Mouse (Mus musculus): ENCODE results near the gene Jmjd1c. TPM values are rescaled to one million over a fixed set of nuclear protein-coding genes. Genes with fewer than 3 reads are reported as not detected.

Gene Jmjd1c
- polyA plus RNA-seq, 1 experiment = 22.7 TPM

DNA sequence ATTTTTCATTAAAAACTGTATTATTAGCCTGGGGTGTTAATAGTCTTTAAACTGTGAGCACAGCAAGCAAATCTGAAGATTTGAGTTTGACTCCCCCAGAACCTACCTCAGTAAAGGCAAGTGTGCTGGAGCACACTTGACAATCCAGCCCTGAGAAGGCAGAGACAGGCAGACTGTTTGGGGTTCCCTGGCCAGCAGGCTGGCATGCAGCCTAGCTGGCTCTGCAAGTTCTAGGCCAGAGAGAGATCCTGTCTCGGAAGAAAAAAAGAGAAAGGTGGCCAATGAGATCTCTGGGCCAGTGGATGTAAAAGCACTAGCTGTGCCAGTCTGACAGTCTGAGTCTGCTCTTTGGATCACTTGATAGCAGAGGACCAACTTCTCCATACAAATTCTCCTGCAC lies 33.6 kb downstream of the Jmjd1c start:
- TF ChIP-seq POLR2A (IDR thresholded peaks at IDR 0.05; ENCODE audit: low read depth, low read length) (no peak), CTCF (IDR thresholded peaks at IDR 0.05; ENCODE audit: extremely low read depth, insufficient read length, insufficient replicate concordance, low read depth, low read length) (no peak)
- Histone ChIP-seq H3K27me3 (ENCODE audit: control insufficient read depth, insufficient read depth, low read length) (no peaks in the 10 kb centered on the region), H3K4me3 (ENCODE audit: low read depth, low read length) (no peak overlapping the region), H3K4me1 (ENCODE audit: control insufficient read depth, insufficient read depth, insufficient read length, low read length) (no peaks in the 10 kb centered on the region), H3K27ac (ENCODE audit: insufficient read depth, low read depth, low read length) (no peak overlapping the region), H3K36me3 (ENCODE audit: control insufficient read depth, insufficient read depth, low read length) (no peaks in the 10 kb centered on the region)
- WGBS = 33% methylated on average over 1 of the region's 1 CpGs

- Histone ChIP-seq H3K27ac (ENCODE audit: insufficient read depth, low read depth, low read length) (no peak overlapping the region), H3K4me3 (ENCODE audit: low read depth, low read length) (no peak overlapping the region), H3K27me3 (ENCODE audit: control insufficient read depth, insufficient read depth, low read length) (no peaks in the 10 kb centered on the region), H3K36me3 (ENCODE audit: control insufficient read depth, insufficient read depth, low read length) (no peaks in the 10 kb centered on the region), H3K4me1 (ENCODE audit: control insufficient read depth, insufficient read depth, insufficient read length, low read length) (no peaks in the 10 kb centered on the region)
- 67% methylated on average over 1 of the region's 1 CpGs for WGBS
- no peak for TF ChIP-seq POLR2A (IDR thresholded peaks at IDR 0.05; ENCODE audit: low read depth, low read length)
- TF ChIP-seq CTCF (IDR thresholded peaks at IDR 0.05; ENCODE audit: extremely low read depth, insufficient read length, insufficient replicate concordance, low read depth, low read length) = no peak
These were observed 35.8 kb downstream of the Jmjd1c start for GRCm38 (mm10) chr10:67131709-67132108.

DNA sequence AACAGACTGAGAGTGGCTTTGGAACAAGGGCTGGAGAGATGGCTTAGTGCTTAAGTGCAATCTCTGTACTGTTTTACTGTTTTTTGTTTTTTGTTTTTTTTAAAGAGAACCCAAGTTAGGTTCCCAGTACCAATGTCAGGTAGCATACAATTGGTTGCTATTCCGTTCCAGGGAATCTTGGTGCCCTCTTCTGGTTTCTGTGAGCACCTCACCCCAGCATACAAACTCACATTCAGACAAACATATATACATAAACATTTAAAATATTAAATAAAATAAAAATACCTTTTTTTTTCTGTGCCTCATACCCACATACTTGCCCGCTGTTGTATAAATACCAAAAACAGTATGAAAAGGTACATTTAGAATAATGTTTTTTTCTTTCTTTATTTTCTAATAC lies 38.4 kb downstream of the Jmjd1c start:
- TF ChIP-seq CTCF (IDR thresholded peaks at IDR 0.05; ENCODE audit: extremely low read depth, insufficient read length, insufficient replicate concordance, low read depth, low read length) (no peak), POLR2A (IDR thresholded peaks at IDR 0.05; ENCODE audit: low read depth, low read length) (no peak)
- 95% methylated on average over 2 of the region's 2 CpGs for WGBS

DNA sequence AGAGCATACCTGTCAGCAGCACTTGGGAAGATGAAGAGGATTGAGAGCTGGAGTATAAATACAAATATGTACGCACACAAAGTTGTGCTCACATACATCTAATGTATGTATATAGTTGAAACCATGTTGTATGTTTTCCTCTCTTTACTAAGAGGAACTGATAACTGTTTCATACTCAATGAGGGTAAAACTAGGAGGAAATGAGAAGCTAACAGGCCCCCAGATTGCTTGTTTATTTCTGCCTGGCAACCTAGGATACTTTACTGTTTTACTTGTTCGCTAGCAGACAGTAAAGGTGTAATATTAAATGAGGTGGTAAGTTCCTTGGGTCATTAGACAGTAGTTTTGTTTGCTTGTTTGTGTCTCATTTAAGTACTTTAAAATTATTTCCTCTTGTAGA lies 41.5 kb downstream of the Jmjd1c start:
- WGBS = 92% methylated on average over 2 of the region's 2 CpGs
- Histone ChIP-seq H3K27me3 (ENCODE audit: control insufficient read depth, insufficient read depth, low read length) (no peaks in the 10 kb centered on the region), H3K36me3 (ENCODE audit: control insufficient read depth, insufficient read depth, low read length) (no peaks in the 10 kb centered on the region), H3K4me3 (ENCODE audit: low read depth, low read length) (no peak overlapping the region), H3K4me1 (ENCODE audit: control insufficient read depth, insufficient read depth, insufficient read length, low read length) (no peaks in the 10 kb centered on the region; the same call in 1 of the 2 replicates), H3K27ac (ENCODE audit: insufficient read depth, low read depth, low read length) (no peak overlapping the region)
- TF ChIP-seq POLR2A (IDR thresholded peaks at IDR 0.05; ENCODE audit: low read depth, low read length) (no peak), CTCF (IDR thresholded peaks at IDR 0.05; ENCODE audit: extremely low read depth, insufficient read length, insufficient replicate concordance, low read depth, low read length) (no peak)

More for the DNA sequence above, 38.4 kb downstream of the Jmjd1c start:
- no peak overlapping the region for H3K4me3 ChIP-seq (ENCODE audit: low read depth, low read length)
- no peaks in the 10 kb centered on the region; the same call in 1 of the 2 replicates for H3K4me1 ChIP-seq (ENCODE audit: control insufficient read depth, insufficient read depth, insufficient read length, low read length)
- no peaks in the 10 kb centered on the region for H3K27me3 ChIP-seq (ENCODE audit: control insufficient read depth, insufficient read depth, low read length)
- no peaks in the 10 kb centered on the region for H3K36me3 ChIP-seq (ENCODE audit: control insufficient read depth, insufficient read depth, low read length)
- no peak overlapping the region for H3K27ac ChIP-seq (ENCODE audit: insufficient read depth, low read depth, low read length)

GRCm38 (mm10) chr10:67143661-67144060 lies 47.7 kb downstream of the Jmjd1c start:
- H3K4me1 ChIP-seq (ENCODE audit: control insufficient read depth, insufficient read depth, insufficient read length, low read length) = peaks cover 2% of the 10 kb centered on the region

DNA sequence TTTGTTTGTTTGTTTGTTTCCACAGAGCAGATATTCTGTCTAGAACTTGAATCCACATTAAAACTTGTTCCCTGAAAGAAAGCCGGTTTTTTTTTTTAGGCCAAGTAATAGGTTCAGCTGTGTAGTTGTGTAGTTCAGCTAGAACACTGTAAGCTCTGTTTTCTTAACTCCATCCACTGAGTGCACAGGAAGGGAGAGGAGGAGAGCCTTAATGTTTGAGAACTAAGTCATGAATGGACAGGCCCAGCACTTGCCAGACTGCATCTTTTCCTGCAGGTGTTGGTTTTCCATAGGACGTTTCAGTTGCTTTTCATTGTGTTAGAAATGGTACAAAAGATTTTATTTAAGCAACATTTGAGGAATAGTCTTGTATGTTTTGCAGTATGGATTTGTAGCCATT lies 48.3 kb downstream of the Jmjd1c start:
- H3K27ac ChIP-seq (ENCODE audit: insufficient read depth, low read depth, low read length) = no peak overlapping the region
- peaks cover 2% of the 10 kb centered on the region; the same call in 1 of the 2 replicates for H3K4me1 ChIP-seq (ENCODE audit: control insufficient read depth, insufficient read depth, insufficient read length, low read length)
- H3K4me3 ChIP-seq (ENCODE audit: low read depth, low read length) = no peak overlapping the region
- WGBS = 73% methylated on average over 2 of the region's 2 CpGs
- no peaks in the 10 kb centered on the region for H3K36me3 ChIP-seq (ENCODE audit: control insufficient read depth, insufficient read depth, low read length)
- H3K27me3 ChIP-seq (ENCODE audit: control insufficient read depth, insufficient read depth, low read length) = no peaks in the 10 kb centered on the region
- TF ChIP-seq POLR2A (IDR thresholded peaks at IDR 0.05; ENCODE audit: low read depth, low read length) = no peak
- no peak for TF ChIP-seq CTCF (IDR thresholded peaks at IDR 0.05; ENCODE audit: extremely low read depth, insufficient read length, insufficient replicate concordance, low read depth, low read length)

More at GRCm38 (mm10) chr10:67143661-67144060, 47.7 kb downstream of the Jmjd1c start:
- H3K27me3 ChIP-seq (ENCODE audit: control insufficient read depth, insufficient read depth, low read length) = no peaks in the 10 kb centered on the region
- H3K36me3 ChIP-seq (ENCODE audit: control insufficient read depth, insufficient read depth, low read length) = no peaks in the 10 kb centered on the region
- H3K27ac ChIP-seq (ENCODE audit: insufficient read depth, low read depth, low read length) = no peak overlapping the region
- H3K4me3 ChIP-seq (ENCODE audit: low read depth, low read length) = no peak overlapping the region
- TF ChIP-seq CTCF (IDR thresholded peaks at IDR 0.05; ENCODE audit: extremely low read depth, insufficient read length, insufficient replicate concordance, low read depth, low read length) = no peak
- TF ChIP-seq POLR2A (IDR thresholded peaks at IDR 0.05; ENCODE audit: low read depth, low read length) = no peak

DNA sequence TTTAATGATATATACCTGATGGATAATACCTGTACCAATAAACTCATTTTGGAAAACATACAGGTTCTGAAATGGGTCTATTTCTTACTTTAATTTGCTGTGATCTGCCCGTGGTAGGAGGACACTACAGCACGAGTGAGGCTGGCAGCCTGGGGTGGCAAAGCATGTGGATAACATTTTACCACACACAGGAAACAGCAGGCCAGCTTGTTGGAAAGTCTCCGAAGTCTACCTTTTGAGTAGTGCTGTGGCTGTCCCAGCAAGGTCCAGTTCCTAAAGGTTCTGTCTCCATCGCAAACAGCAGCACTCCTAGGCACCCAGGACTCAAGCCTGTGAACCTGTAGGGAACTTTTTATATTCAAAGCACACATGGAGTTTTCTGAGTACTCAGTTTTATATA lies 49.7 kb downstream of the Jmjd1c start:
- no peak for TF ChIP-seq POLR2A (IDR thresholded peaks at IDR 0.05; ENCODE audit: low read depth, low read length)
- TF ChIP-seq CTCF (IDR thresholded peaks at IDR 0.05; ENCODE audit: extremely low read depth, insufficient read length, insufficient replicate concordance, low read depth, low read length) = no peak
- H3K4me1 ChIP-seq (ENCODE audit: control insufficient read depth, insufficient read depth, insufficient read length, low read length) = peaks cover 2% of the 10 kb centered on the region; the same call in 1 of the 2 replicates
- 85% methylated on average over 4 of the region's 4 CpGs for WGBS
- H3K27ac ChIP-seq (ENCODE audit: insufficient read depth, low read depth, low read length) = no peak overlapping the region
- H3K27me3 ChIP-seq (ENCODE audit: control insufficient read depth, insufficient read depth, low read length) = no peaks in the 10 kb centered on the region
- H3K4me3 ChIP-seq (ENCODE audit: low read depth, low read length) = no peak overlapping the region
- no peaks in the 10 kb centered on the region for H3K36me3 ChIP-seq (ENCODE audit: control insufficient read depth, insufficient read depth, low read length)

Measured in small intestine, adult 2 months (tissue).